Mouse (Mus musculus): ENCODE results near the gene Serpina3f. TPM values are rescaled to one million over a fixed set of nuclear protein-coding genes. Genes with fewer than 3 reads are reported as not detected.

The Serpina3f gene
- total RNA-seq, 2 experiments from 2014 or later, result not detected

- peak in 1 of 2 experiments; percentile 27 for DNase-seq (ENCODE audit: low spot score in 2 of 2)
- intact Hi-C loops (cut with DNase I), result loop anchor here (5.0 kb wide), 1 partner anchor 172 kb away; no protein-coding TSS in a partner anchor
Measured at GRCm38 (mm10) chr12:104245595-104245994, 31.3 kb downstream of the Serpina3f start.

- intact Hi-C loops (cut with DNase I), result loop anchor here (5.0 kb wide), 1 partner anchor 170 kb away; no protein-coding TSS in a partner anchor
- DNase-seq (ENCODE audit: low spot score in 2 of 2), result no peak
Measured at GRCm38 (mm10) chr12:104247553-104248002, 33.2 kb downstream of the Serpina3f start.

DNA sequence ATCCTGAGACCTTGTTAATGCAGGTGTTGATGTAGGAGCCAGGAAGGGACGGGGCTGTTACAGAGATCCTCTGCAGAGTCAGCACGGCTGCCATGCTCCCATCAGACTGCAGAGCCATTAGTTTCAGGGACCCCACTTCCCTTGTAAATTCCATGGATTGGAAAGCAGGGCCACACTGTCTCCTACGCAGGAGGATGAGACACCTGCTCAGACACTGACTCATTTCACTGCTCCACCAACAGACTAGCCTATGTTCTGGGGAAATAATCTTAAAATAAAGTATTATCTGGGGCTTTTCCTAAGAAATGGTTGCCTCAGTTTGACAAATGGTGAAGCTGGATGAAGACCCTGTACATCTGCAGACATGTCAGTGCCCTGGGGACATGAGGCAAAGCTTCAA is 33.9 kb downstream of the Serpina3f start:
- no peak for DNase-seq (ENCODE audit: low spot score in 2 of 2)
- intact Hi-C loops (cut with DNase I), result loop anchor here (5.0 kb wide), 1 partner anchor 169 kb away; no protein-coding TSS in a partner anchor

GRCm38 (mm10) chr12:104261041-104261440 is 46.7 kb downstream of the Serpina3f start:
- no peak for DNase-seq (ENCODE audit: low spot score in 2 of 2)
- intact Hi-C loops (cut with DNase I), result no loop called here

DNA sequence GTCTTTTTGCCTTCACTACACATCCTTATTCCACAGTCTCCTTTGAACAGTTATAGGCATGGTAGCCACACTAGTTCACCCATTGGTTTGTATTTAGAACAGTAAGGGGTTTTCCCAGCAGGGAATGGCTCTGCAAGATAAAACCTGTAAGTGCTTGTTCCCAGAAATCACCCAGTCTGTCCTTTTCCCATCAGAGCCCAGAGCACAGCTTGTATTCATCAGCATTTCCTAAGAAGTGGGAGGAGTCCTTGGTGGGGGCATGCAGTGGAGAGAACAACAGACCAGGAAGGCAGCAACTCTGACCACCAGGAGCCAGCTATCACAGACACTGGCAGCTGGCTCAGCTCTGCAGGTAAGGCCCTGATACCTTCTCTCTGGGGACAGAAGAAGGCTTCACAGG is 48.5 kb downstream of the Serpina3f start, which contains the start of gene Serpina3i:
TSS of gene Serpina3i (plus strand) at position 260 of the 400 bp plus-strand sequence.
- intact Hi-C loops (cut with DNase I), result no loop called here
- no peak for DNase-seq (ENCODE audit: low spot score in 2 of 2)

- intact Hi-C loops (cut with DNase I), result no loop called here
- DNase-seq (ENCODE audit: low spot score in 2 of 2), result no peak
Measured at GRCm38 (mm10) chr12:104266374-104266773, 52.0 kb downstream of the Serpina3f start.

Other genes starting within 250 kb of the Serpina3f start
- gene Serpina11, start 224.6 kb upstream of the Serpina3f start, total RNA-seq (2021), result not detected
- gene Serpina9, start 200.8 kb upstream of the Serpina3f start, total RNA-seq (2021), result 1 to 10 TPM; 2.4 to 3.2 TPM
- not detected for gene Serpina12, start 170.1 kb upstream of the Serpina3f start, total RNA-seq (2021)
- not detected for gene Serpina5, start 113.4 kb upstream of the Serpina3f start, total RNA-seq (2021)
- not detected for gene Serpina3a, start 101.8 kb upstream of the Serpina3f start, total RNA-seq (2021)
- gene Serpina3b, start 86.5 kb upstream of the Serpina3f start, total RNA-seq (2021), result not detected
- gene Serpina3c, start 60.7 kb upstream of the Serpina3f start, total RNA-seq (2021), result not detected
- gene Serpina3g, start 21.7 kb downstream of the Serpina3f start, total RNA-seq (2021), result under 1 TPM in 1 of 2 experiments, not detected in 1; 0.57 TPM
- not detected for gene Serpina3i, start 48.6 kb downstream of the Serpina3f start, total RNA-seq (2021)
- not detected for gene Serpina3j, start 100.0 kb downstream of the Serpina3f start, total RNA-seq (2021)
- not detected for gene Serpina3k, start 123.9 kb downstream of the Serpina3f start, total RNA-seq (2021)
- gene Serpina3m, start 123.9 kb downstream of the Serpina3f start, total RNA-seq (2021), result not detected
- gene Serpina3n, start 192.2 kb downstream of the Serpina3f start, total RNA-seq (2021), result 10 to 100 TPM; 10.5 to 11.8 TPM

Data from left cerebral cortex, postnatal 36 days (tissue).